Mouse (Mus musculus) midbrain, embryonic 16.5 days (tissue): ENCODE measurements around the gene Cyfip1. TPM values are rescaled to one million over a fixed set of nuclear protein-coding genes. Genes with fewer than 3 reads are reported as not detected.
A peak's percentile ranks its signal among the peaks of the same experiment; 100 is the strongest.

Experiments
- ATAC-seq: fragments of 200-750 bp; cut with Nextera tagmentation; 2 replicates; pipeline ENCODE4 v1.8.0; 2017; ENCODE audit warnings: moderate TSS enrichment
- H3K27ac ChIP-seq: fragments of 300-500 bp; sonication (generic); 2 replicates; pipeline ENCODE4 v1.5.1; 2014; ENCODE audit warnings: mild to moderate bottlenecking, low read length, mixed read lengths
- H3K27me3 ChIP-seq: fragments of 300-500 bp; sonication (generic); 2 replicates; pipeline ENCODE4 v1.6.1; 2014; ENCODE audit warnings: low read depth, low read length, mixed read lengths; ENCODE audit not compliant: control insufficient read depth, insufficient read depth
- H3K36me3 ChIP-seq: fragments of 300-500 bp; sonication (generic); 2 replicates; pipeline ENCODE4 v1.6.1; 2014; ENCODE audit warnings: mild to moderate bottlenecking, low read length, moderate library complexity, mixed read lengths; ENCODE audit not compliant: control insufficient read depth, insufficient read depth
- H3K4me1 ChIP-seq: fragments of 300-500 bp; sonication (generic); 2 replicates; pipeline ENCODE4 v1.6.1; 2014; ENCODE audit warnings: mild to moderate bottlenecking, low read length, mixed read lengths; ENCODE audit not compliant: control insufficient read depth, insufficient read depth
- H3K4me2 ChIP-seq: fragments of 300-500 bp; sonication (generic); 2 replicates; pipeline ENCODE4 v1.6.1; 2014; ENCODE audit warnings: mild to moderate bottlenecking, low read length, mixed read lengths
- H3K4me3 ChIP-seq: fragments of 300-500 bp; sonication (generic); 2 replicates; pipeline ENCODE4 v1.5.1; 2014; ENCODE audit warnings: low read depth, mild to moderate bottlenecking, low read length, moderate library complexity, mixed read lengths
- H3K9ac ChIP-seq: fragments of 300-500 bp; sonication (generic); 2 replicates; pipeline ENCODE4 v1.6.1; 2014; ENCODE audit warnings: low read depth, low read length, mixed read lengths
- H3K9me3 ChIP-seq: fragments of 300-500 bp; sonication (generic); replicated peaks from 2 replicates; pipeline ENCODE4 v1.6.1; 2014; ENCODE audit warnings: mild to moderate bottlenecking, low read length, mixed read lengths; ENCODE audit not compliant: control insufficient read depth, poor library complexity, severe bottlenecking
- WGBS: fragments of 180-500 bp; shearing (Covaris S2); extraction: QIAGEN DNeasy Blood & Tissue Kit; methylation state at CpG from one replicate; pipeline ENCODE4 v1.1.7; 2014; 5-methylcytosine and 5-hydroxymethylcytosine counted together
- polyA plus RNA-seq: library from polyadenylated mRNA; unstranded; fragments of >200 nt; fragmentation: Nextera tagmentation; extraction: Ambion mirVana; gene quantifications from 2 replicates; pipeline ENCODE4 v1.2.1, GENCODE M21; 2015

Cyfip1 gene
- polyA plus RNA-seq, 1 experiment from 2014 or later: 44.1 TPM

DNA sequence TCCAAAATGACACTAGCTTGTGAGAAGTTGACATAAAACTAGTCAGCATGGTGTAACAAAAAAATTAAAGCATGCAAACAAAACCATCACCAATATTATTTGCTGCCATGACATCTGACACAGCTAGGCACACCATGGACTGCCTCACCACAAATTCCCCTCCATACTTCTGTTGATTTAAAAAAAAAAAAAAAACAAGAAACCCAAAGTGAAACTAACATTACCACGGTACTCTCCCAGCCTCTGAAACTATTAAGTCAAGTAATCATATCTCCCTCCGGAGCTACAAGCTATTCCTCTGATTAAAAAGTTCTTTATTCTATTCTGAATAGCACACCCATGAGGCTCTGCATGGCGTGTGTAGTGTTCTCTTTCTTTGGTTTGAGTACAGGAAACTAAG is 115.6 kb downstream of the Cyfip1 start:
- WGBS: 96% methylated on average over 3 of the region's 3 CpGs
- no peak for ATAC-seq
- H3K4me1 ChIP-seq: peaks cover 12% of the 10 kb centered on the region

DNA sequence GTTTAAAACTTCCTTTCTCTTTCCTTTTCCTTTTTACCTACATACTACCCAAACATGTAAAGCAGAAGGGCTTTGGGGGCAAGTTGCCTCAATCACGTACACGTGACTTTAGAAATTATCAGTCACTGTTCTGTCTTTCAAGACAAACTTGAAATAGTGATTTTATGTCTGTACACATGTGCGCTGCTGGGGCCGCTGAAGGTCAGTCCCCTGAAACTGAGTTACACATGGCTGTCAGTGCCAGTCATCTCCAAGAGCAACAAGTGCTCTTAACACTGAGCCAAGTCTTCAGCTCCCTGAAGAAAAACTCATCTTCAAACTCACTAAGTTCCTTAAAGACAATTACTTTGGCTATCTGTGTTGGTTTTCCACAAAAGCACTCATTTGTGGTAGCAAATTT is 116.4 kb downstream of the Cyfip1 start:
- WGBS: 97% methylated on average over 4 of the region's 4 CpGs
- Histone ChIP-seq H3K27me3 (no peaks in the 10 kb centered on the region), H3K36me3 (0 out of 2 replicates have a peak, but pooled peaks cover 3% of the 10 kb centered on the region), H3K9me3 (no peaks in the 10 kb centered on the region), H3K9ac (no peak overlapping the region), H3K4me2 (no peak overlapping the region), H3K4me3 (no peak overlapping the region), H3K4me1 (peaks cover 13% of the 10 kb centered on the region), H3K27ac (no peak overlapping the region)
- no peak for ATAC-seq

More for the DNA sequence above, 115.6 kb downstream of the Cyfip1 start:
- H3K27ac ChIP-seq: no peak overlapping the region
- H3K27me3 ChIP-seq: no peaks in the 10 kb centered on the region
- no peak overlapping the region for H3K4me2 ChIP-seq
- H3K9me3 ChIP-seq: no peaks in the 10 kb centered on the region
- H3K4me3 ChIP-seq: no peak overlapping the region
- H3K36me3 ChIP-seq: 0 out of 2 replicates have a peak, but pooled peaks cover 3% of the 10 kb centered on the region
- H3K9ac ChIP-seq: no peak overlapping the region

DNA sequence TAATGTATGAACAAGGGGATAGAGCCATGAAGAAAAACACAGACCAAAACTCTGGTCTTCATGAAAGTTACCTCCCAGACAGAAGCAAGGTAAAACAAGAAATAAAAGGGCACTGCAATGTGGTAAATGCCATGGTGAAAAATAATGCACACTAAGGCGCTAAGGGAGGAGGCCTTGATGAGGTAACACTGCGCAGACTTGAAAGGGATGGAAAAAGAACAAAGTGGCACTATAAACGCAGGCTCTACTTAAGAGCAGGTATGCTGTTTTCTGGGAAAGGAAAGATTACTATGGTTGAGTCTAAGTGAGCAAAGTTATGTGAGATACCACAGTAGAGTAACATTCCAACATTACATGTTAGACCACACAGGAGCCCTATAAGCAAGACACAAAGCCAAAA is 118.3 kb downstream of the Cyfip1 start:
- H3K36me3 ChIP-seq: no peaks in the 10 kb centered on the region
- peaks cover 21% of the 10 kb centered on the region for H3K4me1 ChIP-seq
- WGBS: 100% methylated on average over 3 of the region's 3 CpGs
- ATAC-seq: no peak
- no peak overlapping the region for H3K4me3 ChIP-seq
- H3K4me2 ChIP-seq: no peak overlapping the region
- no peak overlapping the region for H3K9ac ChIP-seq
- H3K9me3 ChIP-seq: no peaks in the 10 kb centered on the region
- H3K27ac ChIP-seq: no peak overlapping the region
- H3K27me3 ChIP-seq: no peaks in the 10 kb centered on the region

DNA sequence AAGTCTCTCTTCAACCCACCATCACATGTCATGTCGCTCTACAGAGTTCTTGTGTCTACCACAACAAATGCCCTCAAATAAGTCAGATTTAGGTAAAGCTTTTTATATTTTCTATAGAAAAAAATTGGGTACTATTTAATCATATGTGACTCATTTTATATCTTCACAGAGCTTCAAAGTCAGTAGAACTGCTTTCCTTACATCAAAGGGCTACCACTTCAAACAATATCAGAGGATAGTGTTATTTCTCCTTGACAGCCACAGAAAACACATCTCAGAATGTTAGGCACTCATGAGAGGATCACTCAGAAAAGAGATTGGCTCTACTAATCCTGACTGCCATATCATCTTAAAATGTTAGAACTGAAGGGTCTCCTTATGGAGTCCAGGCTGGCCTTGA is 119.0 kb downstream of the Cyfip1 start:
- Histone ChIP-seq H3K4me2 (no peak overlapping the region), H3K27me3 (no peaks in the 10 kb centered on the region), H3K9me3 (no peaks in the 10 kb centered on the region), H3K36me3 (no peaks in the 10 kb centered on the region), H3K4me1 (peaks cover 21% of the 10 kb centered on the region), H3K27ac (no peak overlapping the region), H3K9ac (no peak overlapping the region), H3K4me3 (no peak overlapping the region)
- no peak for ATAC-seq
- WGBS: 95% methylated on average over 1 of the region's 1 CpGs

DNA sequence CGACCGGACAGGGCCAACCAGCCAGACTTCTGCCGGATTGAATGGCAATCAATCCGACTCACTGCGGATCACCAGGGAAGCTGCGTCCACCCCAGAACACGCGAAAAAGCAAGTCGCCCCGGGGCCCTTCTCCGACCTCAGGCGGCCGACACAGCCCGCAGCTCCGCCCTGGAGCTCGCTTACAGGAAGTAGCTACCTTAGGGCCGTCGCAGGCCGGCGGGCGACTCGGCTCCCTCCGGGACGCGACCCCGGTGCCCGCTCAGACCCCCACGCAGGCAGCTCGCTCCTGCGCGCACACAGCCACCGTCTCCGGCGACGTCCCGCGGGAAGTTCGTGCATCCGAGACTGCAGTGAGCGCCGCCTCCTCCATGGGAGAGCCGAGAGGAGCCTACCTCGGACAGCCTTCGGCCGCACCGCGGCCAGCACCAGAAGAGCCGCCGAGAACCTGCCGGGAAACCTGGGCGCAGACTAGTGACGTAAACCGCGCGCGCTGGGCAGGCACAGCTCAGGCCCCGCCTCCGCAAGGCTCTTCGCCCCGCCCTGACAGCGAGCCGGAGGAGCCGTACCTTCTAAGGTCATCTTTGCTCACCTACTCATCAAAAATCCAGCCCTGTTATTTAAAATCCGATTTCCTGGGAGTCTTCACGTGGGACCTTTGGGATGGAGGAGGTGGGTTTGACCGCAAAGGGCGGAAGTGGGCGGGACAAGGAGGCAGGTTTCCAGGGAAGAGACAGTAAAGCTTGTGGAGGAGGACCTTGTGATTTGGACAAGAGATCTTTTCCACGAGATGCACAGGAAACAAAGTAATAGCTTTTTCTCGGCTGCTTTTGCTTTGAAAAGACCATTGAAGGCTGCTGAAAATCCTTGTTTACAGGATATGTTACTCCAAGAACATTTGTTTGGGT is 120.7 kb downstream of the Cyfip1 start, which contains the start of gene Nipa2:
Gene Nipa2, minus strand, starts transcription at position 473 of the 905 bp plus-strand sequence.
- Histone ChIP-seq H3K4me3 (peak within 1 kb of the TSS; percentile 98), H3K4me1 (peaks cover 21% of the 10 kb centered on the region), H3K27me3 (no peaks in the 10 kb centered on the region), H3K4me2 (peak within 1 kb of the TSS; percentile 84), H3K27ac (peak within 1 kb of the TSS; percentile 92), H3K9ac (peak within 1 kb of the TSS; percentile 93), H3K9me3 (no peaks in the 10 kb centered on the region), H3K36me3 (no peaks in the 10 kb centered on the region)
- ATAC-seq: peak; percentile 98
- WGBS: under 1% methylated on average over 70 of the region's 70 CpGs

DNA sequence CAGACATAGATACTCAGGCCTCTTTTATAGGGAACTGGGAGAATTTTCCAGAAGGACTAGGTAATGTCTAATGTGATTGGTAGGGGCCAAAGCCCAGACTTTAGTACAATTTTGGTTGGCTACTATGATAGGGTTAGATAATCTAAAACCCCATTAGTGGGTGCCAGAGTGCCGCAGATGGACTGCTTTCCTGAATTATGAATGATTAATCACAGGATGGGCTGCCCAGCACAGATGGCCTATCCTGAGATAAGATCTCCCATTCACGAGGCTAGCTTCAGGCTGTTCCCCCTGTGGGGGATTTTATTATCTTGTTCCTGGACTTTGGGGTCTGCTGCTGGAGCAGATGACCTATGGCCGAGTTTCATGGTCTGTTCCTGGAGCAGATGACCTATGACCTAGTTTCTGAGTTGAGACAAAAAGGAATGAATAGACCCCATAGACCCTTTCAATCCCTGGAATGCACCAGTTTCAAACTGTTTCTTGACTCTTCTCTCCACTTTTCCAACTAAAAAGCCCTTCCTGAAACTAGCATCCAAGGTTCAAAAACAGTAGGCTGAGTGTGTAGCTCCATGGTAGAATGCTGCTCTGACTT is 125.4 kb downstream of the Cyfip1 start:
- H3K4me1 ChIP-seq: peaks cover 8% of the 10 kb centered on the region
- no peak overlapping the region for H3K4me3 ChIP-seq
- H3K4me2 ChIP-seq: no peak overlapping the region
- H3K27me3 ChIP-seq: no peaks in the 10 kb centered on the region
- no peaks in the 10 kb centered on the region for H3K36me3 ChIP-seq
- no peak overlapping the region for H3K9ac ChIP-seq
- ATAC-seq: no peak
- H3K27ac ChIP-seq: no peak overlapping the region
- no peaks in the 10 kb centered on the region for H3K9me3 ChIP-seq
- 34% methylated on average over 3 of the region's 3 CpGs for WGBS

DNA sequence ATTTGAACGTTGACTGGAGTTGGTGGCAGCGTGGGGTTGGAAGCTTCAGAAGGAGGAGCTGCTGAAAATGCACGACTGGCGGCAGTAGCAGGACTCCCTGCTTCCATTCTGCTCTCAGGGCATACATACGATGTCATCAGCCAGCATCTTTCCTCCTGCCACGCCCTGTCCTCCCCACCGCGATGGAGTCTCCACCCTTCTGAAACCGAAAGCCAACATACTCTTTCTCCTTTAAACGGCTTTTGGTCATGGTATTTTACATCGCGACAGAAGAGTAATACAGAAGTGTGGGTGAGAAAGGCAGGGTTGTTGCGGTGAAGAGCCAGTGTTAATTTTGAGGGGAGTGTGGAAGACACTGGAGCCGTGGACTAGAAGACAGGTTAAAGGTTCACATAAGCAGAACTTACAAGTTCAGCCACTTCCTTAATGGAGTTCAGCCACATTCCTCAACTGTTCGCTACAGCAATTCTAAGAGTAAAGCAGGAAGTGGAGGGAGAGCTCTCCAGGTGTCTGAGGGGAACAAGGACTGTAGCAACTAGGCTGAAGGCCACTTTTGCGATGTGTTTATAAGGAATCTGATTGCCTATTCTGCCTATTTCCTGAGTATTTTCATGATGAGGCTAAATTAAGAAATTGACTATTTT is 126.8 kb downstream of the Cyfip1 start:
- no peak overlapping the region for H3K27ac ChIP-seq
- H3K9ac ChIP-seq: no peak overlapping the region
- no peaks in the 10 kb centered on the region for H3K9me3 ChIP-seq
- ATAC-seq: no peak
- H3K4me1 ChIP-seq: peaks cover 3% of the 10 kb centered on the region
- H3K36me3 ChIP-seq: no peaks in the 10 kb centered on the region
- 0 out of 2 replicates have a peak overlapping the region, but pooled peaks have one; percentile 11 for H3K4me3 ChIP-seq
- no peaks in the 10 kb centered on the region for H3K27me3 ChIP-seq
- H3K4me2 ChIP-seq: peak overlapping the region; percentile 36
- 49% methylated on average over 16 of the region's 16 CpGs for WGBS

DNA sequence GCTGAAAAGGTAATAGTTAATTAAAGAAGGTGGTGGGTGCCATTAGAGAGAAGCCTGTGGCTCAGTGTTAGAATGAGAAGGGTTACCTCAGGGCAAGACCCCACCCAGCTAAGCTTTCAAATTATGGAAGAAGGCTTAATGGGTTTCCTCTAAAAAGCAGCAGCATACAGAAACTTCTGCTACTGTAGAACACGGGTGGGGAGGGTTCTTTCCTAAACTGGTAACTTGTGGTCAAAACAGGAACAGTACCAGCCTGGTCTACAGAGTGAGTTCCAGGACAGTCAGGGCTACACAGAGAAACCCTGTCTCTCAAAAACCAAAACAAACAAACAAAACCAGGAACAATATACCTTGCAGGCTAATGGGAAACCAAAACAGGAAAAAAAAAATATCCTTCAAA is 127.9 kb downstream of the Cyfip1 start:
- Histone ChIP-seq H3K27ac (no peak overlapping the region), H3K9ac (no peak overlapping the region), H3K4me3 (no peak overlapping the region), H3K4me1 (no peaks in the 10 kb centered on the region), H3K36me3 (0 out of 2 replicates have a peak, but pooled peaks cover 3% of the 10 kb centered on the region), H3K9me3 (no peaks in the 10 kb centered on the region), H3K4me2 (no peak overlapping the region), H3K27me3 (no peaks in the 10 kb centered on the region)
- ATAC-seq: no peak
- WGBS: 82% methylated on average over 1 of the region's 1 CpGs
